Mouse (Mus musculus): ENCODE data around the gene Aph1a.
A peak's percentile ranks its signal among the peaks of the same experiment; 100 is the strongest.
"Not testable (repeated sequence)": the region's sequence is repeated elsewhere in the genome, so short reads cannot be mapped to it uniquely, and the experiment has no call there.

Aph1a gene

DNA sequence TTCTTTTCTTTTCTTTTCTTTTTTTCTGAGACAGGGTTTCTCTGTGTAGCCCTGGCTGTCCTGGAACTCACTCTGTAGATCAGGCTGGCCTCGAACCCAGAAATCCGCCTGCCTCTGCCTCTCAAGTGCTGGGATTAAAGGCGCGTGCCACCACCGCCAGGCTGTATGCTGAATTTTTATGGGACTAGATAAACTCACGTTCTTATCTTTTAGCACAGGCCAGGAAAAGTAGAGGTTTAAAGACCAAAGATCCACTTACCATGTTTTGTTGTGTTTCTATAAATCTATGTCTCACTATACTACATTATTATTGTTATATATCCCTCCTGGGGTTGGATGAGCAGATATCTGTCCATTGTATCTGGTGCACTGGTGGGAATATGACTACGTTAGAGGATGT, 29.7 kb downstream of the Aph1a start:
- not testable (repeated sequence) for DNase-seq

DNA sequence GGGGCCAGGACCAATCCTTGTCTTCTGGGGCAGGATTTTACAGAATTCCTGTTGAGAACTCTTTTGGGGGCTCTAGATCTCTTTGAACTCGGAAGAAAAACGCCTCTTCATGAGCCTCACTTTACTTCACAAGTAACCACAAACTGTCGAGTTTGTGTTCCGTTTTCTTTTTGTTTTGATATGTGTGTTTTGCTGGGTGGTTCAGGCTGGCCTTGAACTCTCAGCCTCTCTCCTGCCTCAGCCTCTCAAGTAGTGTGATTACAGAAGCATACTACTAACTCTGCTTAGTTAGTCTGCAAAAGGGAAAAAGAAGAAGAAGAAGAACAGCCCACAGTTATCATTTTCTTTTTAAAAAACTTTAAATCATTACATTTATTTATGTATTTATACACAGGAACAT, 30.4 kb downstream of the Aph1a start:
- DNase-seq: no peak

DNA sequence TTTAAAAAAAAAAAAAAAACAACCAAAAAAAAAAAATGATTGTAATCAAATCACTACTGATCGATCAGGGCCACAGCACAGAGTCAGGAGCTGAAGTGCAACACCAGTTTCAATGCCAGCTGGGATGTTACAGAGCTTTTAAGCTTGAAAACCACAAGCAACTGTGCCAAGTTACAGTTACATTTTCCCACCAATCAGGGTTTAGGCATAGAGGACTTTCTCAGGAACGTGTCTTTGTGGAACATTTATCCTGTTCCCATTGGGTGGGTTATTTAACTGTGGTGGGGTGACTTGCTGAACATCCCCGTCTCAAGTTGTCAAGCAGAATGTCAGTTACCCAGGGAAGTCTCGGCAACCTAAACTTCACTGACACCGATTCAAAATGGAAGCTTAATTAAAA, 31.3 kb downstream of the Aph1a start:
- no peak for DNase-seq

DNA sequence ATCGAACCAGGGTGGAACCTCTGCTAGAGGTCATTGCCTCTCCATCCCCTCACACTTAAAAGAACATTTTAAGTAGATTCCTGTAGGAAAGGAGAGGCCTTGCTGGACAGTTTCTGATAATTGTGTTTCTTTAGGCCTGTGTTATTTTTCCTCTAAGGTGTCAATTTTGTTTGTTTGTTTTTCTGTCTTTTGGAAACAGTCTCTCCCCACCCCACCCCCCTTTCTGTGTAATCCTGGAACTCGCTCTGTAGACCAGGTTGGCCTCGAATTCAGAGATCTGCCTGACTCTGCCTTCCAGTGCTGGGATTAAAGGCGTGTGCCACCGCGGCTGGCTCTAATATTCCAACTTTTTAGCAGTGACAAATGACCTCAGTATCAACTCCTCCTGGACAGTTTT, 34.5 kb downstream of the Aph1a start:
- DNase-seq: no peak

DNA sequence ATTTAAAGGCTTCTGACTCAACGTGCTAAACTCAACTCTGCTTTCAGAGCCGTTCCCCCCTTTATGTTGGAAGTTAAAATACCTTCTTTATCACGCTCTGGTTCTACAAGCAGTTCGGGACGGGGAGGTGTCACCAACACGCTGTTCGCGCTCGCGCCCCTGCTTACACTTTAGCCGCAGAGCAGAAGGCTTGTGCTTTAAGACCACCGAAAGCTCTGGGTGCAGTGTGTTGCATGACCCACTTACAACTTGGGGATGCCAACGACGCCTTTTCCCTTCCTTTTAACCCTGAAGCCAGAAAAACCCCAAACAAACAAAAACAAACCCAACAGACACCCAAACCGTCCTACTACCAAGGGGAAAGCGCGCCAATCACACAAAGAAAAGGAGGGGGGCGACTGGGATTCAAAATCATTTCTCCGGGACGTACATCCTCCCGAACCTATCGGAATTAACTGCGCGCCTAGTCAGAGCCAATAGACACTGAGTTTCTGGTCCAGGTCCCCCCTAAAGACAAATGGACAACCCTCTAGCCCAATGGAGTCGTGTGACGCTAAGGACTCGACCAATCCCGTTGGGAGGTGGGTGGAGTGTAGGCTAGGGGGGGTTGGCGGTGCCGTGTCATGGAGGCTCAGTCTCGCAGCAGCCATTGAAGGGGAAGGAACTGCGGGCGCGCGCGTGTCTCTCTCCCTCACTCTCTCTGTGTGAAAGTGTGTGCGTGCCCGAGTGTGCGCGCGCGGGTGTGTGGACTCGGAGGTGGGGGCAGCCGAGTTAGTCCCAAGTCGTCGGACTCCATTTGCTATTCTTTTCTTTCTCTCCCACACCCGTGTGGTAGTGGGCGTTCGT, 35.1 kb downstream of the Aph1a start, which contains the start of gene Anp32e:
Gene Anp32e, plus strand, starts transcription at position 589 of the 846 bp plus-strand sequence.
- peak; percentile 94 to 96 for DNase-seq

DNA sequence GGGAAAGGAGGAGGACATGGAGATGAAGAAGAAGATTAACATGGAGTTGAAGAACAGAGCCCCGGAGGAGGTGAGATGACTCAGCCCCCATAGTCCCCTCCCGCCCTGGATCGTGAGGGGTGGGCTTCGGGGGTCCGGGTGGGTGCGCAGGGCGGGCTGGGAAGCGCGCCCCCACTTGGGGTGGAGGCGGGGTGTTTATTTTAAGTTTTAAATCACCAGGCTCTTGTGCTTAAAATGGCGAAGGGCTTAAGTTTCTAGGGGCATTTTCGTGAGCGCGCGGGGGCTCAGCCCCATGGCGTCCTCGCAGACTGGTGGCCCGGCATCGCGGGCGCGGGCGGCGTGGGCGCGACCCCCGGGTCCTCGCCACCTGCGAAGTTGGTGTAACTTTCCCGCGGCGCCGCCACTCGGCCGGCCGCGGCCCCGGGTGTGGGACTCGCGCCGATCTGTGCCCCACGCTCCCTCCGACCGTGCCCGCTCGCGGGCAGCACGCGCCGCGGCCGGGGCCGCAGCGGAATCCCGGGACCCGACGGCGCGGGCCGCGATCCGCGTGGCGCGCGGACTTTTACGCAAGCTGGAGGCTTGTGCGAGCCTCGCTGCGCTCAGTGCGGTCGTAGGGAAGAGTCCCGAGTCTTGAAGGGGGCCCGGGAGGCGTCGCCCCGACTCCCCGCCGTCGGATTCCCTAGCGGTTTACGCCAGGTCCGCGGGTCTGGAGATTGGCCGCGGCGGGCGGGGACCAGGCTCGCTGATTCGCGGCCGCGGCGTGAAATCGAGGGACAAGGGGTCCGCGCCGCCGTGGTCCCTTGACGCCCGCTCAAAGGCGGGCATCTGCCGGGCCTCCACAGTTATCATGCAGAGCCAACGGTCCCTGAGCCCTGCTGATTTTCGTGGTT, 36.1 kb downstream of the Aph1a start:
- peak; percentile 42 to 56 for DNase-seq

DNA sequence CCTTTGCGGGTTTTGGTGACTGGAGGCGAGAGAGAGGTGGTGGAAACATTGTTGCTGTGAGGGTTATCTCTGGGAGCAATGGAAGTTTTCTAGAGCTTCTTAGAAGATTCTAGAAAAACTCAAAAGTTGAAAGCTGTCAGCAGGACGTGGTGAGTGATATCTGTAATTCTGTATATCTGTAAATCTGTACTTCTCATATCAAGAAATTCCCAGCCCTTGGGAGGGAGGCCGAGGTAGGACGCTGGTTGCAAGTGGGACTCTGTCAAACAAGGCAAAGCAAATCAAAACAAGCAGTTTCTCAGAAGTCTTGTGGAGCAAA, 36.7 kb downstream of the Aph1a start:
- no peak for DNase-seq

DNA sequence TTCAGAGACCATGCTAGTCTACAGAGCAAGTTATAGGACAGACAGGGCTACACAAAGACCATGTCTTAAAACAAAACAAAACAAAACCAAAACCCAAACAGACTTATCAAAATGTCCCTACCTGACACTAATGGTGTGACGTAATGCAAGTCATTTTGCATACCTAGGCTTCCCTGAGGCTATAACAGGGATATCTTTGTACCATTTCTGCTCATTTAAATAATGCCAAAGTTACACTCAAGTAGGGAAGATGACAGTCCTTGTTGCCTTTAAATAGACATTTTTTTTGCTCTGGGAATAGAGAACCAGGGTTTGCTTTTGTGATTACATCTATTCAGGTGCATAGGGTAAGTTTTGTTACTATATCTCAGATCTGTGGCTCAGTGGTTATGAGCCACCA, 37.7 kb downstream of the Aph1a start:
- DNase-seq: no peak

DNA sequence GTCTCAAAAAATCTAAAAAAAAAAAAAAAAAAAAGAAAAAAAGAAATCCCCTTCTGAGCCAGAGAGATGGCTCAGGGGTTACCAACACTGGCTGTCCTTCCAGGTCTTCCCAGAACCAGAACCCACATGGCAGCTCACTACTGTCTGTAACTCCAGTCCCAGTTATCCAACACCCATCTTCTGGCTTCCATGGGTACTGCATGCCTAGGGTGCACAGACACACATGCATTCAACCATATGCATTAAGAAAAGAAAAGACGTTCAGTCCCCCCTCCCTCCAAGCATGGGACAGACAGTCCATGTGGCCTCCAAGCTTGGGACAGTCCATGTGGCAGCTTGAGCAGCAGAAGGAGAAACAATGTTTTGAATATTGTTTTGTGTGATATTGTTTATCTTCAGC, 38.4 kb downstream of the Aph1a start:
- DNase-seq: no peak

DNA sequence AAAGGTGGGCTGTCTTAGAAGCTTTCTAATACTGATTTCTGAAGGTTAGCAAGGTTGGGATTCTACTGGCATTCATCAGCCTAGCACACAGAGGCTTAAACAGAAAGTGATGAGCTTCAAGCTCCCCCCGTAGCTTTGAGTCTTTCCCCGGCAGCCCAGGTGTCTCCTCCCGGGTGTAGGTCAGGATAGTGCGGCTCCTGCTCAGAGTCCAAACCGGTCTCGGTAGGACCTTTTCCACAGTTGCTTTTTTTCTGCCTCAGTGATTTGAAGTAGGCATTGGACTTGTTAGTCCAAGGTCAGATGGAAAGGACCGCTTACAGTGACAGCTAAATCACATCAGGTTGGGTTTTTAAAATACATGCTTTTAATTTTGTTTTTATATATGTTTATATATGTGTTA, 38.8 kb downstream of the Aph1a start:
- no peak for DNase-seq

DNA sequence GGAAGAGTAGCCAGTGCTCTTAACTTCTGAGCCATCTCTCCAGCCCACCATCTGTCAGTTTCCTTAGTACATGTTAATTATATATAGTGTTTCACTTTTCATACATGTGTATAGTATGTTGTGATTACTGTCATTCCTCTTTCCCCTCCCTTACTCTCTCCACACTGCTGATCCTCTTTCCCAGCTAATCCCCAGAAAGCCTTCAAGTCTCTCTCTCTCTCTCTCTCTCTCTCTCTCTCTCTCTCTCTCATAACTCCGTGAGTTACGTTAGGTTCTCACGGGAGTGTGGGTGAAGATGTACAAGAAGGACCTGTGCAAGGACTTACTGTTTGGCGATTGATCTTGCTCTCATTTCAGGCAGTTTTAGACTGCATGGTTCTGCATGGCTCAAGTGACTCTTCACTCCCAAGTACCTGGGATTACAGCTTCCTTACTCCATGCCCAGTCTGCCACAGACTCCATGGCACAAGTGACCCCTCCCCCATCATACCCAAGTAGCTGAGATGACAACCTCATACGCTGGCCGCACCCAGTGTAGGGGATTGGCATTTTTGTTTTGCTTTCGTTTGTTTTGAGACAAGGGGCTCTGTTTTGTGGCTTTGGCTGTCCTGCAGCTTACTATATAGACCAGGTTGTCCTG, 39.5 kb downstream of the Aph1a start:
- no peak for DNase-seq

DNA sequence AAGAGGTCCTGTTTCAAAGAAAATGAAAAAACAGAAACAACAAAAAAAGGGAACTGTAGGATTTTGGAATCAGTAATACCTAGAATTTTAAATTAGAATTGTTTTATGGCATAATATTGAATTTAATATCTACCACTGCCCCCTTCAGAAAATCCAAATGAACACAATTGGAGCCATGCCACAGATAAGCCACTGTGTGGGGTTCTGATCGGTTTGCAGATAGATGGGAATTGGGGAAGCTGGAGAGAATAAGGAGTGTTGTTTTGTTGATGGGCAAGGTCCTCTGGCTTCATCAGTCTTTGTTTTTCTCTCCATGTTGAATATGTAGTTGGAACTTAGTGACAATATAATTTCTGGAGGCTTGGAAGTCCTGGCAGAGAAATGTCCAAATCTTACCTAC, 40.7 kb downstream of the Aph1a start:
- no peak for DNase-seq

DNA sequence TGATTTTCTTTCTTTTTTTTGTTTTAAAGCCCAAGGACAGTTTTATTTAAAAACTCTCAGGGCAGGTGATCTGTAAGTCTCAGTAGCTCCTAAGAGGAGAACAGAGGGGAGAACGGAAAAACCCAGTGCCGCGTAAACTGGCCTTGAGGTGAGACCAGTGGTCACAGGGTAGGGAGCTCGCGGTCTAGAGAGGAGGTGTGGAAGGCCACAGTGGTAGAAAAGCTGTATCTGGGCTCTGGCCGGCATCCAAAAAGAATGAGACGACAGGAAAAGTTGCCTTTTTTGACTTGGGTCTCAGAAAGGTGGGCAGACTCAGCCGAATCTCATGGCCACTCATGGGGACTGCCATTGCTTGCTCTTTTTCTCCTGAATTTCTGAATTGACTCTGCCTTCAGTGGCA, 44.4 kb downstream of the Aph1a start:
- no peak for DNase-seq

DNA sequence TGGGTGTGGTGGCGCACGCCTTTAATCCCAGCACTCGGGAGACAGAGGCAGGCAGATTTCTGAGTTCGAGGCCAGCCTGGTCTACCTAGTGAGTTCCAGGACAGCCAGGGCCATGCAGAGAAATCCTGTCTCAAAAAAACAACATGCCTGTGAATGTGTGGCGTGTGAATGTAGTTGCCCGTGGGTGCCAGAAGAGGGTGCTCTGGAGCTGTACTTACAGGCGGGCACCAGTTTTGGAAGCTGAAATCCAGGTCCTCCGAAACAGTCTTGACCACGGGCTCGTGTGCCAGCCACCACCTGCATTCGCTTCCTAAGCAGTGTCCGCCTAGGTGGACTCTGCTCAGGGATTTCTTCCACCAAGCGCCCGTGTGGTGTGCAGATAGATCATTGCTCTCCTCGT, 45.1 kb downstream of the Aph1a start:
- DNase-seq: no peak

DNA sequence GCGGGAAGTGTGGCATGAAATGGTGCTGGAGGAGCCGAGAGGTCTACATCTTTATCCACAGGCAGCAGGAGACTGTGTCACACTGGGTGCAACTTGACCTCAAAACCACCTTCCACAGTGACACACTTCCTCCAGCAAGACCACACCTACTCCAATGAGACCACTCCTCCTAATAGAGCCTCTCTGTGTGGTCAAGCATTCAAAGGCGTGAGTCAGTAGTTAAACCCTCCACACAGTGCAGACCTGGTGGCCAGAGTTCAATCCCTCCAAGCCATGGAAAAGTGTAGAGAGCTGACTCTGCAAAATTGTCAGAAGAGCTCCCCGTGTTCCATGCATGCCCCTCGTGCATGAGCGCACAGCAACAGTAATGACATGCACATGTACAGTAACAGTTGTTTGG, 49.0 kb downstream of the Aph1a start:
- no peak for DNase-seq

DNA sequence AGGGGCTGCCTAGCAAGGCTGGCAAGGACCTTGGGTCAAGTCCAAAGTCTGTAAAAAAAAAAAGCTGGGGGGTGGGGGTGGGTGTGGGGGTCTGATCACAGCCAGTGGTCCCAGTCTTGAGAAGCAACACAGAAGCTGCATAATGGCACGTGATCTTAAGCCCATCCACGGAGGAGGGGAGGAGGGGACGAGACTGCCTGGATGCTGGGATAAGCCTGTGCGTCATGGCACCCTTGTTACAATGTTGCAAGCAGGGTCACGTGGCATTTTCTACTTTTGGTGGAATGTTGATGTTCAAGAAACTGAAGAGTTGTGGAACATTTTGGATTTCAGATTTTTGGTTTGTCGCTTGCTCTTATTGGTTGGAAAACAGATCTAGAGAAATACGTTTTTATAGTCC, 49.5 kb downstream of the Aph1a start:
- no peak for DNase-seq

DNA sequence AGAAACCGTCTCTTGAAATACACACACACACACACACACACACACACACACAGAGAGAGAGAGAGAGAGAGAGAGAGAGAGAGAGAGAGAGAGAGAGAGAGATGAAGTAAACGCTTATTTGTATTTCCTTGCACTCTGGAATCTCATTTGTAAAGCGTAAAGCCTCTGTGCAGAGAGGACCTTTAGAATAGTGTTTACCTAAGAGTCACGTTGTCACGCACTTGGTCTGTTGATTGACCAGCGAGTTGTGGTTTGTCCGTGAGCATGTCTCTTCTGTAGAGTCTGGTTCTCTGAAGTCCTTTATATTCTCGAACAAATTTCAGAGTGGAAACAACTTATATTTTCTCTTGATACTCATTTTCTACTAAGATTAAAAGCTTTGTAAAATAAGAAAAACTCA, 51.0 kb downstream of the Aph1a start:
- no peak for DNase-seq

DNA sequence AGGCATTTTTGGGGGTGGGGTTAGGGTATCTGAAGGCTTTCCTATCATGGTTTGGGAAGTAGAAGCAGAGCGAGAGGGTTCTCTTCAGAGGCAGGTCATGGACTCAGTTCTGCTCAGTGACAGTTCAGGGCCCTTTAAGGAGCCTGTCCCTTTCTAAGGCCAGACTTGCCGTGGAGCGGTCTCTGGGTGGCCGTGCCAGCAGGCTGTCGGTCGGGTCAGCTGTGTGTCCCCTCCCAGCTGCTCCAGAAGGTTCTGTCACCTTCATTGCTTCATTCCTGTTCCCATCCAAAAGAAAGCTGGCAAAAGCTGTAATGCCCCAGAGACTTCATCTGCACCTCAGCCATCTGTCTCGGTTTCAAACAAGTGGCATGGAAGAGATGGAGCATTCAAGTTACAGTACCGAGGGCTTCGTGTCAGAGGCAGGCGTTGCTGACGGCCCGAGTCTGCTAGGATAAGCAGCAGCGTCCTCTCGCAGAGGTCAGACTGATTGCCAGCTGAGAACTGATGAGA, 52.0 kb downstream of the Aph1a start:
- DNase-seq: no peak
